Mouse (Mus musculus) regulatory T cell (primary cell): ENCODE data around the gene Ston1.

Experiments
- in situ Hi-C: fragments of 300-600 bp; cut with MboI, MseI; formaldehyde crosslinking; loops from one replicate; pipeline ENCODE4 v1.15.1; 2025; ENCODE audit warnings: high pct_unique_total_duplicates

Gene Ston1

DNA sequence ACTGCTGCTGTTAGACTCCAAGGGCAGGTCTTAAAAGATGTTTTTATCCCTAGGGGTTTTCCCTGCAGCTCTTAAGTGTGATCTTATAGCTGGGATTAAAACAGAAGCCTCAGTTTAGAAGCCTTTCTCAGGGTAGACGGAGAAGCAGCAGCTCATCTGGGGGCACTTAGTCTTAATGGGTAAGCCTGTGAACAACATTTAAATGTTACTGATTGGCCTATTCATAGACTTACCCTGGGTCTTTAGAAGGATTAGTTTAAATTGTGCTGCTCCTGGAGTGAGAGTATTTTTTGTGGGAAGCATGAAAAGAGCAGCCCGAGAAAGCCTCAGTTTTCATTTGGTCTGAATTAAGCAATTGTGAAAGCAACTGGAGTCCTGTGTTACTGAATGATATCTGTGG, 72.4 kb downstream of the Ston1 start:
- in situ Hi-C loops = loop anchor here (25.0 kb wide), 1 partner anchor 1842 kb away; no protein-coding TSS in a partner anchor

DNA sequence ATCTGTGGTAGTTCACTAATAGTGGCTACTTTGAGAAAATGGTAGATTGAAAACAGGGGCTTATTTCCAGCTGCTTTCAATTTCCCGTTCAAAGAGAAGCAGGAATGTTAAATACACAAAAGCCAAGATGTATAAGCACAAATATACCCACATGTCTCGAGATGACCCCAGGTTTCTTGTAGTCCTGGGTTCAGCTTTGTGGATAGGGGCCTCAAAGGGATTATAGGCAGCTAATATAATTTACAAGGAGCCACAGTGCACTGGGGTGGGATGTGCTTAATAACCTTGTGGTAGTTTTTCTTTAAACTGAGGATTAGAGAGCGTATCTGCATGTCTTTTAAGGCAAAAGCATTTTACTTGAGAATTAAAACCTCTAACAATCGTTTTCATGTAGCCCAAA, 73.3 kb downstream of the Ston1 start:
- in situ Hi-C loops = loop anchor here (25.0 kb wide), 1 partner anchor 1842 kb away; no protein-coding TSS in a partner anchor

DNA sequence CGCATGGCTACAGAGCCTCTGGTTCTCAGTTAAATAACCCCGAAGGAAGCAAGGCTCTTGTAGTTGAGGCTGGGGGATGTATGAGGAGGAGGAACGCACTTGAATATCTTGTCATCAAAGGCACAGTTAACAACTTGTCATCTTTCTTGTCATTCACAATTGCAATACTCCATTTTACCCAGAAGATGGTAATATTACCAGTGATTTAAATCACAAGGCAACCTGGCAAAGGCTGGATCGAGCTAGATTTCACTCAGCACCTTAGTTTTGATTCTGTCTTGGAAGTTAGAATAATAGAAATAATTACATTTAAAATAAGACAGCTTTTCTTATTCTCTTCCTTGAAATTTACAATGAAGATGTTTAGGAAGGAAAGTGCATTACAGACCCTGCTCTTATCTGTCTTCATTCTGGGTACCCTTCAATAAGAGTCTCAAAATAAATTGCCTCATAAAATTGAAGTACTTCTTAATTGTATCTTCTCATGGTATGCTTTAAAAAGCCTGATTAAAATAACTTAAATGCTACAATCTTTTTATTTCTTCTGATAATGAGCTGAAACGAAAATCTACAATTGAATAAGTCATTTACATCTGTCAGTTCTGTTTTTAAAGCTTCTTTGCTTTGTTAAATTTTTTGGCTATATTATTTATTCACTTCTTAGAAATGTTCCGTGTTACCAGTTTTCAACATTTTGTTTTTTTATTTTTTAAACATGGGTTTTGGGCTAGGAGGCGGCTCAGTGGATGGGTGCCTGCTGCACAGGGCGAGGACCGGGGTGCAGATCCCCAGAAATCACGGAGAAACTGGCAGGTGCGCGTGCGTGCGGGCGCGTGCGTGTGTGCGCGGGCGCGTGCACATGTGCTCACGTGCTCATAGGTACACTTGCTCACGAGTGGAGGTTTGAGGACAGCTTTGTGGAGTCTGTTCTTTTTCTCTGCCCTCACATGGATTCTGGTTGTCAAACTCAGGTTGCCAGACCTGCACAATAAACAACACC, 78.1 kb downstream of the Ston1 start:
- in situ Hi-C loops = no loop called here

DNA sequence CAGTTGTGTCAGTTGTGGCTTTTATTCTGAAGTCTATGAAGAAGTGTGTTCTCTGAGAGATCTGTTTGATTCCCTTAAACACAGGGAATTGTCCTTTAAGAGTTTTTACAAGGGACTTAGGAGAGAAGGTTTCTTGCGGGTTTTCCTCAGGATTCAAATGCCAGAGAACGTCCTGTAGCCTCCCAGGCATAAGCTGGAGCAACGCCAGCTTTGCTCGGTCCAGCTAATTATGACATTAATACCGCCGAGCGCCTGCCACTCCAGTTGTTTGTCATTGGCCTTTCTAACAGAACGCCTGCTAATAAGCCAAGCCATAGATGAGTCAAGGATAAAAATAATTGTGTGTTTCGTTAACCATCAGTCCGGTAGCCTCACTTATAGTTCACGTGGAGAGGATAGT, 90.7 kb downstream of the Ston1 start:
- in situ Hi-C loops = no loop called here

DNA sequence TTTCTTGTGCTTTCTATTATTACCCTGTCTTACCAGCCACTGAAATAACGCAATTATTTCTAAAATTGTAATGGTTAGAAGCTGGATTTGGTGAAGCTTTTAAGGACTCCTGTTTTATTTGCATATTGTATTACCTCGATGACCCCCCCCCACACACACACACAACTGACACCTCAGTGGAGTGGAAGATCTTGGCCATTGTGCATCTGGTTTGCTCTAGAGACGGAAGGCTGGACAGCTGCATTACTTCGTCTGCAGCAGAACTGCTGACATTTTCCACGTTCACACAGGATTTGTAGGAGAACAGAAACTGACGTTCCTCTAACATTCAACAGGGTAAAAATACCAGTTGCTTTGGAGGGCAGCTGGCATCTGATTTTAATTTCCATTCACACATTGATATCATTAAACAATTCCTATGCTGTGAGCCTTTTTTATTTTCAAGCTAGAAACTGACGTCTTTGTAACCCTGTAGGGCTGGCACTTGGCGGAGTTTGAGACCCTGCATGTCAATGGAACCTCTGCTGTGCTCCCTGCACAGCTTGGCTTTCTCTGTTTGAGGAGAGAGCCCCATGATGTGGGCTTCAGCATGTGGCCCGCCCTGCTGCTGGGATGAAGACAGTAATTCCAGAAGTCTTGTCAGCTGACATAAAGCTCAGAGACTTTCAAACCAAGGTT, 99.3 kb downstream of the Ston1 start:
- in situ Hi-C loops = no loop called here

DNA sequence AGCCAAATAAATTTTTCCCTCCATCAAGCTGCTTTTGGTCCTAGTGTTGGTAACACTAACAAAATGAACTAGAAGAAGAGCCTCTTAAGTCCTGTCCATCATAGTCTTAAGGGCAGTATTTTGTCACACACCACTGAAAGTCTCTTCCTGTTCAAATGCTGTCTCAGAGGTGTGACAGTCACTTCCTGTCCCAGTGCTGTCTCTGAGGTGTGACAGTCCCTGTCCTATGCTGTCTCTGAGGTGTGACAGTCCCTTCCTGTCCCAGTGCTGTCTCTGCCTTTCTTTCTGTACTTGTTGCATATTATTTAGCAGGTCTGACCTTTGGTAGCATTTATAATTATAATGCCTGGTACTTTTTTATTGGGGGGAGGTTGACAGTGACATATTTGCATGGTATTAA, 103.4 kb downstream of the Ston1 start:
- in situ Hi-C loops = no loop called here

DNA sequence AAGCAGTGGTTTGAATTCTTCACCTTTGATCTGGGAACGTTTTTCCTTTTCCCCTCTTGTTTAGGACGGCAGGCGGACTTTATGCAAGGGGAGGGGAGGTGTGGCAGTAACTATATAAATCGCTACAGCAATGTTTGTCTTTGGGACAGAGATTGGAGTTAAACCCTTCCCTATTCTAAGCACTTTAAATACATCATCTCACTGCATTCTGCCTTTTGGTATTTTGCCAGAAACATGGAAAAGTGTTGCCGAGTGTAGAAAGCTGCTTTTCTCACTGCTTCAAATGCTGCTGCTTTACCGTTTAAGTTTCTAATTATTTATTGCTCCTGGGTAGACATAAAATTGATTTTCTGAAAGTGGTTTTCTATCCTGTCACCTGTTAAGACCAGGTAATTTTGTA, 104.9 kb downstream of the Ston1 start:
- in situ Hi-C loops = no loop called here

DNA sequence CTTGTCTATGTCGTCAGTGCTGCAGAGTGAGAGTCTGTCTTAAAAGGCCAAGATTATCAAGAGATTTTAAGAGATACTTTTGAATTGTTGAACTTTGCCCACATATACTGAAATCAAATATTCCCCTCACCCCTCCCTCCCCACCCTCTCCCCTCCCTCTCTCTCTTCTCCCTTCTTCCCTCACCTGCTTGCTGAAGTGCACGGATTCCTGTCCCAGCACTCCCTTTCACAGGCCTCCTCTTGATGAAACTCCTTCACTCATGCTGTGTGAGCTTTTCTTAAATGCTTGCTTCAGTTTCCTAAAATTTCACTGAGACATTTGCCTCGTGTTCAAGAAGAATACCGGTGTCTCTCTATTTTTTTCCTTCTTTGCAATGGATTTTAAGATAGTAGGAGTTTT, 105.6 kb downstream of the Ston1 start:
- in situ Hi-C loops = no loop called here

DNA sequence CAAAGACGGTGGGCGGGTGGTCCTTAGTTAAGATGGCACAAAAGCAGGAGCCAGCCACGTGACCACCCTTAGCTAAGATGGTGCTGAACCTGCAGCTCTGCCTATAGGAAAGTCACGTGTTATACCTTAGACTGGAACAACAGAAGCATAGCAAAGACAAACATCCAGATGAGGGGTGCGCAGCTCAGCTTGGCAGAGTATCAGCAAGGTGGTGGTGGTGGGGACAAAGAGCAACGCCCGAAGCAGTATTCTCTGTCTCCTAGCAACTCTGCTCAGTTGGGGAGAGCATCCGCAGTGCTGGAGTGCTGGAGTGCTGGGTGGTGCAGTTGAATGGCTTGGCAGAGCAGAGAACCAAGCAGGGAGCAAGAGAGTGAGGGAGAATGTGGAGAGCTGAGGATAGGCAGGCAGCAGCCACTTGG, 108.8 kb downstream of the Ston1 start:
- in situ Hi-C loops = no loop called here
